Mouse (Mus musculus) spleen, postnatal 10 days (tissue): ENCODE data around the gene Cfap45.

Source experiments
- DNase-seq, 2 experiments: peaks; one replicate each; pipeline ENCODE4 v3.0.0; 2021 to 2022; ENCODE audit warnings: low spot score in 2 of 2

The Cfap45 gene

GRCm38 (mm10) chr1:172496030-172496429 lies 24.6 kb upstream of the Cfap45 start:
- DNase-seq, result no peak

DNA sequence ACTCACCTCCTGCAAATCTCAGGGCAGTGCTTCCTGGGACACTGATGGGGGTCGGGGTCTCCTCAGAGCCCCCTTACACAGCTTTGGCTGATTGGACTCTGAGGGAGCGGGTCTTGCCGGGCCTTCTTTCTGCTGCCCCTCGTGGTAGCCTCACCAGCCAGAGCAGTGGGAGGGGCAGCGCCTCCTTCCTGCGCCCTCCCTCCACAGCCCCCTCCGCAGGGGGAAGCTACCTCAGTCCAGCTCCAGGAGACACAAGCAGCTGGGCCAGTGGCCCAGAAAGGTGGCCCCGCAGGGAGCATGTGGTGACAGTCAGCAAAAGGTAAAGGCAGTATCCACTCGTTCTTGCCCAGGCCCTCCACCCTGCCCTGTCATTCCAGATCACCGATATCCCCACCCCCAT lies 23.2 kb upstream of the Cfap45 start:
- no peak for DNase-seq

DNA sequence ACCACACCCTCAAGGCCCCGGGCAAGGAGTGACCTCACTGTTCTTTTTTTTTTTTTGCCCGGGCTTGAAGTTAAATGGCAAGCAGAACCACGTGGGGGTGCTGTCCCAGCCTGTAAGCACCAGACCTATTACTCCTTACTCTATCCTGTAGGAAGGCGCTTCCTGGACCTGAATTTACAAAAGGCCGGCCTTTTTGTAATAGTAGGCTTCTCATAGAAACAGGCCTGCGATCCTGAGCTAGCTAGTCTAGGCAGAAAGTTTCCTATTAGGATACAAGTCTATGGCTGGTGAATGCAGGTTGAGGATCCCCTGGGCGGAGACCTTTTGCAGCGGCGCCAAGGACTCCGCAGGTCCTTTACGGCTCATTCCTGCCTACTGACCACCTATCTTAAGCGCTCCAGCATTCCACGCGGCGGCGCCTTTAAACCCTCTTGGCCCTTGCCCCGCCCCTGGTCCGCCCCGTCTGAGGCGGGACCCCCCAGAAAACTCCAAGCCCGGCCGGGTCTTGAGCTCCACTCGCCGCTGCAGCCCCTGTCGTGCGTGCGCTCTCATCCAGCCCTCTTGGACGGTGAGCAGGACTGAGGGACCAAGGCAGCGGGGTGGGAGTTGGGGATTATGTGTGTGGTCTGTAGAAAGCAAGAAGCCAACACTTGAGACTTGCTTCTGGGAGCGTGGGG lies 20.7 kb upstream of the Cfap45 start, which contains the start of gene Tagln2:
Tagln2 (plus strand) TSS at position 283 of the 677 bp plus-strand sequence.
- DNase-seq, result peak; percentile 46 to 72

- DNase-seq, result peak; percentile 43 to 56
Measured at GRCm38 (mm10) chr1:172500451-172501370, 19.9 kb upstream of the Cfap45 start.

DNA sequence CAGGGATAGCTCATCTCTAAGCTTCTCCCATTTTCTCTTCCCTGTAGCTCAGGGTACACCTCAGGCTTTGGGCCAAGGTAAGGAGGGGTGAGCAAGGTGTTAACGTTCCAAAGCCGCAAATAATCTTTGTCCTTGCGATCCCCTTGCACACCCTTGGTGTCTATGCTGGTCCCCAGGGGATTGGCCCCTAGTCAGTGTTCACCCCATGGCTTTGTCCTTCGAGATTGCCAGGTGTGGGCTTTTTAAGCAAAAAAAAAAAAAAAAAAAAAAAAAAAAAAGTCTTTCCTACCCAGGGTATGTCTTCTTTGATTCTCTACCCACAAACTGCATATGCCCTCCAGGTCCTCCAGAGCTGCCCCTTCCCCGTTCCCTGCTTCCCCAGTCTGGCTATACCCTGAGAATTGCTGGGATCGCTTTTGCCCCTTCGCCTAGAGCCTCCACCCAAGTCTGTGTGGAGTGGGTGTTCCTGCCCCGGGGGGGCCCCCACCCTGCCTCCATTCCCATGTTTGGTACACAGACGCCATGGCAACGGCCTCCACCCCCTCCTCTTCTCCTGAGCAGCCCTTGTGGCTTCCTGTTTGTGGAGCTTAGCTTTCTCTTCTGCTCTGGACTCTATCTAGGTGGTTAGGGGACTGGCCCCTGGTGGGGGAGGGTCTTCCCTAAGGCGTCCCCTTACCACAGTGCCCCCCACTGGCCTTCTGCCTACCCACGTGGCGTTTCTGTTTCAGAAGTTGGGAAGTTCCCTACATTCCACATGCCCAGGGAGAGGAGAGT lies 19.0 kb upstream of the Cfap45 start:
- peak; percentile 31 to 61 for DNase-seq

DNA sequence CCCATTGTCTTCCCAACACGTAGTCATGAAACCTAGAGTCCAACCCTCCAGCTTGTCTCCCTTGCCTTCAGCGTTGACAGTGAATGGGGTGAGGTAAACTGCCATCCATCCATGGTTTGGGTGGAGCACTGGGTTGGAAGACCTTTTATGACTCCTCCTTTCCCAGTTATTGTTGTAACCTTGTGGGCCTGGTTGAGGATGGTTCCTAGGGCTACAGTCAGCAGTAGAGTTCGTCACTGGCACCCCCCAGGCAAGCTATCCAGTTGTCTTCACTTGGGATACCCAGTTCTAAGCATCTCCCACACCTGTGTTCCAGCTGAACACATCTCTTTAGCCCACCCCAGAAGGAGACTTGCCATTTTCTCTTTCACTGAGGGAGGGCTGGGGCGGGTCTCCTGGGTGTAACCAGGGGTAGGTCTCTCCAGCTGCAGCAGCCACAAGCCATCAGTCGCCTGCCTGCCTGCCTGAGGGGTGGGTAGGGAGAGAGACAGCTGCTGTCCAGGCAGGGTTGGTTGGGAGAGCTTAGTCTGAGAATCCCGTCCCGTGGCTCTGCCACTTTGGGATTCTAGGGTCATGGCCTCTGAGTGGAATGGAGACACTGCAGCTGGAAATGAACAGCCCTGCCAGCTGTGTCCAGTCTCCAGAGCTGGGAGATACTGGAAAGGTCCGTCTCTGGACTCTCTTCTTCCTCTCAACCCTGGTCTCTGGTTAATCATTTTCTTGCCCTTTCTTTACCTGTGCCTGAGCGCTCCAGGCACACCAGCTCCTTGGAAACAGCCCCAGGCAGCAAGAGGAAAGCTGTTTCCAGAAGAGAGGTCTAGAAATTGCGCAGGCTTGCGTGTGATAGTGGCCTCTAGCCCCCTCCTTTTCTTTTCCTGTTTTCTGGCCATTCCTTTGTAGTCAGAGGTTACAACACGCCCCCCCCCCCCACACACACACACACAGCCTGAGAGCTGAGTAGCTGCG lies 18.2 kb upstream of the Cfap45 start:
- DNase-seq, result no peak

GRCm38 (mm10) chr1:172503111-172503997 lies 17.2 kb upstream of the Cfap45 start:
- DNase-seq, result no peak

- DNase-seq, result no peak
Measured at GRCm38 (mm10) chr1:172504756-172505155, 15.8 kb upstream of the Cfap45 start.

DNA sequence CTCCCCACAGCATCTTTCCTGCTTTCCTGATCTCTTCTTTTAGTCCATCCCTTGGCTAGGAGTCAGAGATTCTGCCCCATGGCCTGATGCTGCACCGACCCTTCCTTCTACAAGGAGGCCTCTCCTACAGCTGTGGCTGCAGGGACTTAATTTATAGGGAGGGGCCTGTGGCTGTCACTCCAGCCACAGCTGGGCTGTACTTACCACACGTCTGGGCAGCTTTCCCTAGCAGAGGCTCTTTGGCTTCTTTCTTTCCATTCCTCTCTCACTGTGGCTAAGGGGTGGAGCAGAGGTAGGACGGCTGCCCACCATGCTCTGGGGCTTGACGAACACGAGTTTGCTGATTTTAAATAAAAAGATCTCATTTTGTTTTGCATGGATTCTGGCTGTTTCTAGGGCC lies 13.6 kb upstream of the Cfap45 start:
- DNase-seq, result no peak

DNA sequence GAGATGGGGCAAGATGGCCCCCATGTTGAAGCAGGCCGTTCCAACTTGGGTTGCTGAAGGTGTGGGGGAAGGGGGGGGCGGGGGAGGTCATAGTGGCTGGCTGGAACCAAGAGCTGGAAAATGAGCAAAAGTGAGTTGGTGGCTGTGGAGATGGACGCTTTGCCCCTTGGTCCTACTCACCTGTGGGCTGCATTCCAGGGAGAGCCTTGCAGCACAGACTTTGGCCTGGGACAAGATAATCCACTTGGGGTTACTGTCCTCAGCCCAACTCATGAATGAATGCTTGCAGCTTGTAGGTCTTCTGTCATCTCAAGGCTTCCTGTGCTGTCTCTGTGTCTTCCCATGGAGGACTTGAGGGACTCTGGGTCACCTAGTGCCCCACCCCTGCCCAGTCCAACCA lies 12.9 kb upstream of the Cfap45 start:
- no peak for DNase-seq

- DNase-seq, result no peak
Measured at GRCm38 (mm10) chr1:172508172-172508571, 12.4 kb upstream of the Cfap45 start.

GRCm38 (mm10) chr1:172509235-172509634 lies 11.4 kb upstream of the Cfap45 start:
- DNase-seq, result no peak

GRCm38 (mm10) chr1:172509983-172510382 lies 10.6 kb upstream of the Cfap45 start:
- no peak for DNase-seq

DNA sequence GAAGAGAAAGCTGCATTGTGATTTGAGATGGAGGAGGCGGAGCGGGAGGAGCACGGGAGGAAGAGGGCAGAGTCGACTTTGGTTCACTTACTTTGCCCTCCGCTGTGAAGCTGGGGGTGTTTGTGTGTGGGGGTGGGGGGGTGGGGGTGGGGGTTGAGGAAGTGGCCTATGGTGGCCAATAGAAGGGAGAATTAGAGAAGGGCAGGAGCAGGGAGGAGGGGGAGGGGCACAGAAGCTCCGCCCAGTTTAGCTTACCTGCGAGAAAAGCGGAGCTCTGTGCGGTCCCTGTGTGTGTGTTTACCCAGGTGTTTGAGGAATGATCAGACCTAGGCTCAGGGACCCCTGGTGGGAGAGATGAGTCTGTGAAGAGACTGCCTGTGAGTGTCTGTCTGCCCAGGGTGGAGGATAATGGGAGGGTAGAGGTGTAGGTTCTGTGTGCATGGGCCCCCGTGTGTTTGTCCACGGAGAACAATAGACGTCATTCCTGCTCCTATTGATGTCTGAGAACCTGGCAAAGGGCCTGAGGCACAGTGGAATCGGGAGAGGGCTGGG lies 10.1 kb upstream of the Cfap45 start:
- no peak for DNase-seq

DNA sequence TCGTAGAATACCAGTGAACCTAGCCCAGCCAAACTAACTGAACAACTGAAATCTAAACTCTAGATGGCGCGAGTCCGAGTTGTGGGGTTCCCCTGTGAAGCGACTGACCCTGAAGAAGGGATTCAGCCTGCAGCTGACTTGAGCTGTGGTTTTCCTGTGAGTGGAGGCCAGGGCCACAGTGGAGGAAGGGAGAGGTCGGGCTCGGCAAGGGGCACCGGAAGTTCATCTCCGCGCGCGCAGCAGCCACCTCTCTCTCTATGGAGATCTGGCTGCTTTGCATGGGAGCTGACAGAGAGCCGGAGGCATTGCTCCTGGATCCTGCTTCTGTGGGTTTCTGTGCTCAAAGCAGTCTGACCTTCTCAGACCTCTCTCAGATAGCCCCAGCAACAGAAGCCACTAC lies 7.6 kb upstream of the Cfap45 start:
- DNase-seq, result peak; percentile 35 to 71

- DNase-seq, result peak; percentile 31 to 67
Measured at GRCm38 (mm10) chr1:172513525-172514212, 6.9 kb upstream of the Cfap45 start.

GRCm38 (mm10) chr1:172514213-172514529 lies 6.4 kb upstream of the Cfap45 start:
- DNase-seq, result no peak

- no peak for DNase-seq
Measured at GRCm38 (mm10) chr1:172514551-172515268, 5.9 kb upstream of the Cfap45 start.

GRCm38 (mm10) chr1:172515396-172515795 lies 5.2 kb upstream of the Cfap45 start:
- no peak for DNase-seq
